Comparison of ENCODE assay signal across 8 mouse cellular contexts in genomic region chr19:5689565-5690342, GRCm38 (mm10). TPM values are rescaled to one million over a fixed set of nuclear protein-coding genes. Genes with fewer than 3 reads are reported as not detected.
A peak's percentile ranks its signal among the peaks of the same experiment; 100 is the strongest.
DNase-seq lines count a peak whose midpoint lies in the region; ATAC-seq and TF ChIP-seq lines count a peak whose summit lies in the region.

No protein-coding gene starts in this region.

- WGBS in hindbrain, embryonic 16.5 days = 10% methylated on average over 42 of the region's 42 CpGs

- TF ChIP-seq POLR2A in cortical plate, adult 2 months (IDR thresholded peaks at IDR 0.05; ENCODE audit: extremely low read depth, insufficient read depth, low read length) = peak; percentile 50

- peaks cover 9% of the 10 kb centered on the region for H3K4me1 ChIP-seq in cortical plate, adult 2 months (ENCODE audit: control insufficient read depth, insufficient read depth, low read length)
- H3K4me1 ChIP-seq in hindbrain, embryonic 16.5 days (ENCODE audit: control insufficient read depth, insufficient read depth, low read depth, low read length) = peaks cover 43% of the 10 kb centered on the region

- H3K4me2 ChIP-seq in hindbrain, embryonic 16.5 days (ENCODE audit: low read length) = peak overlapping the region; percentile 100

- no peaks in the 10 kb centered on the region for H3K9me3 ChIP-seq in hindbrain, embryonic 16.5 days (ENCODE audit: control insufficient read depth, low read length)

- ATAC-seq in activated CD4-positive, CD25-positive, alpha-beta regulatory T cell, adult 4 months = peak; percentile 71
- ATAC-seq in hindbrain, embryonic 16.5 days = no peak

- peaks cover 12% of the 10 kb centered on the region for H3K36me3 ChIP-seq in hindbrain, embryonic 16.5 days (ENCODE audit: control insufficient read depth, insufficient read depth, low read length)

- intact Hi-C loops in gastrocnemius, adult 2 months (cut with DNase I) = loop anchor here (2.0 kb wide), 2 partner anchors 37 to 79 kb away; partner anchors contain the start of genes Ehbp1l1 and Kat5

- peak overlapping the region; percentile 83 for H3K9ac ChIP-seq in hindbrain, embryonic 16.5 days (ENCODE audit: low read depth, low read length)

- peak; percentile 91 for DNase-seq in gastrocnemius, adult 2 months
- peak; percentile 72 for DNase-seq in left cerebral cortex, adult 11 months (ENCODE audit: low spot score)
- peak; percentile 92 to 94 for DNase-seq in lung, postnatal 4 days
- peak; percentile 78 for DNase-seq in retina, postnatal 1 day
- DNase-seq in thymus, postnatal 4 days = peak; percentile 88

- peak overlapping the region; percentile 83 for H3K4me3 ChIP-seq in cortical plate, adult 2 months (ENCODE audit: insufficient read depth, low read length)
- peak overlapping the region; percentile 82 for H3K4me3 ChIP-seq in gastrocnemius, adult 2 months
- peak overlapping the region; percentile 97 for H3K4me3 ChIP-seq in hindbrain, embryonic 16.5 days (ENCODE audit: low read length)

- H3K27ac ChIP-seq in cortical plate, adult 2 months (ENCODE audit: insufficient read depth, low read length) = peak overlapping the region; percentile 82
- H3K27ac ChIP-seq in gastrocnemius, adult 2 months = peak overlapping the region; percentile 95
- H3K27ac ChIP-seq in hindbrain, embryonic 16.5 days (ENCODE audit: low read depth, low read length) = peak overlapping the region; percentile 87

- TF ChIP-seq CTCF in cortical plate, adult 2 months (IDR thresholded peaks at IDR 0.05; ENCODE audit: extremely low read depth, insufficient read depth, low read length) = no peak
- peak; percentile 11; the same call in 1 of the 2 replicates for TF ChIP-seq CTCF in gastrocnemius, adult 2 months (IDR thresholded peaks at IDR 0.05)

- H3K27me3 ChIP-seq in hindbrain, embryonic 16.5 days (replicated peaks; ENCODE audit: control insufficient read depth, insufficient read depth, low read length) = no peaks in the 10 kb centered on the region

RNA-seq across cellular contexts. Expression of gene Pcnx3, which starts 1.0 kb away (rescaled TPM):
- 10 to 100 TPM; 20.6 to 21.7 TPM for polyA plus RNA-seq in activated CD4-positive, CD25-positive, alpha-beta regulatory T cell, adult 4 months (2017; shearing (Covaris generic))
- polyA plus RNA-seq in cortical plate, adult 2 months (2012; rRNA removed) = 59.9 and 60.8 TPM in 2 replicates
- 10 to 100 TPM; 12.6 to 14.0 TPM for total RNA-seq in gastrocnemius, adult 2 months (2021)
- polyA plus RNA-seq in hindbrain, embryonic 16.5 days (2015; fragmentation: Nextera tagmentation; extraction: Ambion mirVana) = 22.6 and 24.8 TPM in 2 replicates

RNA-seq across cellular contexts. Expression of gene Map3k11, which starts 1.2 kb away (rescaled TPM):
- polyA plus RNA-seq in activated CD4-positive, CD25-positive, alpha-beta regulatory T cell, adult 4 months (2017; shearing (Covaris generic)) = 1 to 10 TPM; 7.8 to 9.2 TPM
- polyA plus RNA-seq in cortical plate, adult 2 months (2012; rRNA removed) = 21.1 and 23.1 TPM in 2 replicates
- 10 to 100 TPM in 1 of 2 experiments, 1 to 10 TPM in 1; 8.7 to 11.8 TPM for total RNA-seq in gastrocnemius, adult 2 months (2021)
- 9.2 and 13.2 TPM in 2 replicates for polyA plus RNA-seq in hindbrain, embryonic 16.5 days (2015; fragmentation: Nextera tagmentation; extraction: Ambion mirVana)

RNA-seq across cellular contexts. Expression of gene Kcnk7, which starts 14.4 kb away (rescaled TPM):
- 1 to 10 TPM; 1.5 to 2.8 TPM for polyA plus RNA-seq in activated CD4-positive, CD25-positive, alpha-beta regulatory T cell, adult 4 months (2017; shearing (Covaris generic))
- 0.09 and 0.23 TPM in 2 replicates for polyA plus RNA-seq in cortical plate, adult 2 months (2012; rRNA removed)
- not detected for total RNA-seq in gastrocnemius, adult 2 months (2021)
- polyA plus RNA-seq in hindbrain, embryonic 16.5 days (2015; fragmentation: Nextera tagmentation; extraction: Ambion mirVana) = not detected in 2 replicates

RNA-seq across cellular contexts. Expression of gene Sipa1, which starts 26.2 kb away (rescaled TPM):
- 10 to 100 TPM; 22.3 to 22.4 TPM for polyA plus RNA-seq in activated CD4-positive, CD25-positive, alpha-beta regulatory T cell, adult 4 months (2017; shearing (Covaris generic))
- polyA plus RNA-seq in cortical plate, adult 2 months (2012; rRNA removed) = 16.9 and 17.7 TPM in 2 replicates
- 10 to 100 TPM in 1 of 2 experiments, 1 to 10 TPM in 1; 10.0 to 11.0 TPM for total RNA-seq in gastrocnemius, adult 2 months (2021)
- 14.3 and 19.1 TPM in 2 replicates for polyA plus RNA-seq in hindbrain, embryonic 16.5 days (2015; fragmentation: Nextera tagmentation; extraction: Ambion mirVana)

RNA-seq across cellular contexts. Expression of gene Ehbp1l1, which starts 36.4 kb away (rescaled TPM):
- 10 to 100 TPM; 16.5 to 26.4 TPM for polyA plus RNA-seq in activated CD4-positive, CD25-positive, alpha-beta regulatory T cell, adult 4 months (2017; shearing (Covaris generic))
- 16.5 and 17.0 TPM in 2 replicates for polyA plus RNA-seq in cortical plate, adult 2 months (2012; rRNA removed)
- 100 to 1,000 TPM; 218 to 220 TPM for total RNA-seq in gastrocnemius, adult 2 months (2021)
- polyA plus RNA-seq in hindbrain, embryonic 16.5 days (2015; fragmentation: Nextera tagmentation; extraction: Ambion mirVana) = 21.6 and 29.7 TPM in 2 replicates
